Mouse (Mus musculus) kidney, adult 2 months (tissue): Measurements from ENCODE around the gene Gm34653. TPM values are rescaled to one million over a fixed set of nuclear protein-coding genes. Genes with fewer than 3 reads are reported as not detected.
"Not testable (repeated sequence)": the region's sequence is repeated elsewhere in the genome, so short reads cannot be mapped to it uniquely, and the experiment has no call there.

ENCODE experiments used
- DNase-seq: peaks from one replicate; pipeline ENCODE4 v3.0.0; 2021
- H3K27ac ChIP-seq: fragments of 200-500 bp; 2 replicates; pipeline ENCODE4 v1.5.1; 2012; ENCODE audit warnings: low read depth, low read length, control low read depth, inconsistent platforms; ENCODE audit not compliant: insufficient read depth
- H3K27me3 ChIP-seq: fragments of 200-500 bp; replicated peaks from 2 replicates; pipeline ENCODE4 v1.6.1; 2012; ENCODE audit warnings: mild to moderate bottlenecking, moderate library complexity, low read length, inconsistent platforms; ENCODE audit not compliant: control insufficient read depth, insufficient read depth
- H3K36me3 ChIP-seq: fragments of 200-500 bp; 2 replicates; pipeline ENCODE4 v1.6.1; 2012; ENCODE audit warnings: mild to moderate bottlenecking, moderate library complexity, low read length, inconsistent platforms; ENCODE audit not compliant: control insufficient read depth, insufficient read depth
- H3K4me1 ChIP-seq: fragments of 200-500 bp; 2 replicates; pipeline ENCODE4 v1.6.1; 2011; ENCODE audit warnings: low read length; ENCODE audit not compliant: control insufficient read depth, insufficient read depth
- H3K4me3 ChIP-seq: fragments of 200-500 bp; 2 replicates; pipeline ENCODE4 v1.5.1; 2011; ENCODE audit warnings: mild to moderate bottlenecking, low read depth, low read length, control low read depth; ENCODE audit not compliant: insufficient read depth
- CTCF ChIP-seq: fragments of 200-500 bp; conservative IDR thresholded peaks from 2 replicates; pipeline ENCODE4 v1.5.1; 2011; ENCODE audit warnings: low read depth, mild to moderate bottlenecking, control low read depth, low read length, moderate library complexity, mixed read lengths; ENCODE audit not compliant: insufficient read depth, insufficient read length
- POLR2A ChIP-seq: fragments of 200-500 bp; IDR thresholded peaks from one replicate; pipeline ENCODE4 v1.6.1; 2011; ENCODE audit warnings: low read depth, low read length, control low read depth
- WGBS: fragments of 180-500 bp; shearing (Covaris S2); methylation state at CpG from one replicate; pipeline ENCODE4 v1.1.7; 2018; 5-methylcytosine and 5-hydroxymethylcytosine counted together
- polyA plus RNA-seq: library from polyadenylated mRNA; depleted of rRNA; stranded (reverse); fragments of >200 nt; gene quantifications from 2 replicates; pipeline ENCODE4 v1.2.3, GENCODE M21; 2012

Gm34653 gene
- polyA plus RNA-seq, 1 experiment, result not detected

- no peak for TF ChIP-seq CTCF
- no peak for TF ChIP-seq POLR2A
- Histone ChIP-seq H3K27me3 (no peaks in the 10 kb centered on the region), H3K4me1 (peaks cover 26% of the 10 kb centered on the region), H3K4me3 (no peak overlapping the region), H3K27ac (0 out of 2 replicates have a peak overlapping the region, but pooled peaks have one; percentile 36), H3K36me3 (peaks cover 3% of the 10 kb centered on the region; the same call in 1 of the 2 replicates)
- DNase-seq, result peak; percentile 75
- WGBS, result 2% methylated on average over 1 of the region's 1 CpGs
Observed at GRCm38 (mm10) chr2:34804815-34805214, 28.0 kb upstream of the Gm34653 start.

- whole genome bisulfite sequencing, result 60% methylated on average over 10 of the region's 10 CpGs
- no peak for TF ChIP-seq CTCF
- no peak for TF ChIP-seq POLR2A
- H3K27ac ChIP-seq, result no peak overlapping the region
Observed at GRCm38 (mm10) chr2:34805364-34805950, 27.4 kb upstream of the Gm34653 start.

GRCm38 (mm10) chr2:34808057-34808456 lies 24.8 kb upstream of the Gm34653 start:
- Histone ChIP-seq H3K27me3 (no peaks in the 10 kb centered on the region), H3K4me3 (no peak overlapping the region), H3K27ac (no peak overlapping the region), H3K36me3 (peaks cover 7% of the 10 kb centered on the region), H3K4me1 (peaks cover 26% of the 10 kb centered on the region)
- TF ChIP-seq POLR2A (no peak), CTCF (no peak)
- WGBS, result 62% methylated on average over 2 of the region's 2 CpGs
- DNase-seq, result no peak

More at GRCm38 (mm10) chr2:34805364-34805950, 27.4 kb upstream of the Gm34653 start:
- Histone ChIP-seq H3K36me3 (peaks cover 3% of the 10 kb centered on the region; the same call in 1 of the 2 replicates), H3K4me1 (peaks cover 26% of the 10 kb centered on the region), H3K27me3 (no peaks in the 10 kb centered on the region), H3K4me3 (no peak overlapping the region)
- peak; percentile 16 for DNase-seq

DNA sequence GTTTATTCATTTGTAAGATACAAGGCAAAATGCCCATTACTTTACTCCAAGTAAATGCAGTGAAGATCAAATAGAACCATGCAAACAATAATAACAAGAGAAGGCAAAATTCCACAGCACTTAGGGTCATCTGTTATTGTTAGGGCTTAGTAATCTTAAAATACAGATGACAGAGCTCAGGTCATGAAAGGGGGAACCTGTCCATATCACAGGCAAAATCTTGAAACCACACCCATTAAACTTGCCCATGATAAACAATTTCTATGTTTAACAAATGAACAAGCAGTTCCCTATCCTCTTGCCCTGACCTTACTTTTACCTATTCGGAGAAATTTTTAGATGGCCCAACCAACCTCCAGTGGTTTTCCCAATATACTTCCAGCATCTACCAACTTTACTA lies 23.2 kb upstream of the Gm34653 start:
- DNase-seq, result no peak
- no peak overlapping the region for H3K27ac ChIP-seq
- H3K36me3 ChIP-seq, result peaks cover 8% of the 10 kb centered on the region
- H3K27me3 ChIP-seq, result no peaks in the 10 kb centered on the region
- no peak for TF ChIP-seq CTCF
- TF ChIP-seq POLR2A, result no peak
- 94% methylated on average over 1 of the region's 1 CpGs for WGBS
- H3K4me1 ChIP-seq, result peaks cover 21% of the 10 kb centered on the region
- no peak overlapping the region for H3K4me3 ChIP-seq

DNA sequence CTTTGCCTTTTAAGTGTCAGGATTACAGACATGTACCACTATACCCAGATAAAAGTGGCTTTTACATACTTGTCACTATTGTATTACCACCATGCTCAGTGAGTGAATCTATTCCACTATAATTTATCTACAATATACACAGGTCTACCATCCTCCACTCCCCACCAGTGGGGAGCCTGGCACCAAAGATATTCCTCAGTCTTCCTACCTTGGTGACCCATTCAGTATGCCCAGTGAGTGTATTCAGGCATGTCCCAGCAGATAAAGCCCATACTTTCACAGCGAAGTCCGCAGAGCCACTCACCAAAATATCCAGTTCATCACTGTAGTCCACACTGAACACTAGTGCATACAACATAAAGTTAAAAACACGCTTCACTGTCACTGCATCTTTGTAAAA lies 22.0 kb upstream of the Gm34653 start:
- Histone ChIP-seq H3K36me3 (peaks cover 8% of the 10 kb centered on the region), H3K4me1 (peaks cover 13% of the 10 kb centered on the region), H3K4me3 (no peak overlapping the region), H3K27ac (no peak overlapping the region), H3K27me3 (no peaks in the 10 kb centered on the region)
- TF ChIP-seq POLR2A (no peak), CTCF (no peak)
- no peak for DNase-seq
- 88% methylated on average over 3 of the region's 3 CpGs for WGBS

- Histone ChIP-seq H3K4me3 (no peak overlapping the region), H3K27me3 (no peaks in the 10 kb centered on the region), H3K4me1 (peaks cover 5% of the 10 kb centered on the region; the same call in 1 of the 2 replicates), H3K27ac (no peak overlapping the region), H3K36me3 (peaks cover 5% of the 10 kb centered on the region)
- no peak for DNase-seq
- WGBS, result 70% methylated on average over 7 of the region's 7 CpGs
- no peak for TF ChIP-seq CTCF
- no peak for TF ChIP-seq POLR2A
Observed at GRCm38 (mm10) chr2:34812706-34813105, 20.1 kb upstream of the Gm34653 start.

DNA sequence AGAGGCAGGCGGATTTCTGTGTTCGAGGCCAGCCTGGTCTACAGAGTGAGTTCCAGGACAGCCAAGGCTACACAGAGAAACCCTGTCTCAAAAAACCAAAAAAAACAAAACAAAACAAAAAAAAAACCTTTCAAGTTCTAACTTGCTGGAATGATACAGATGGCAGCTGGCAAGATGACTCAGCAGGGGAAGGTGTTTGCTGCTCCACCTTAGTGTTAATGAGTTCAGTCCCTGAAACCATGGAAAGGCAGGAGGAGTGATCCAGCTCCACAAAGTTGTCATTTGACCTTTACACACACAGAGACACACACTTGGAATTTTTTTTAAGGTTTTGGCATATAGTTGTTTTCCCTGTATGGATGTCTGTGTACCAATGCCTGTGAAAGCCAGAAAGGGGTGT lies 16.9 kb upstream of the Gm34653 start:
- 93% methylated on average over 2 of the region's 2 CpGs for WGBS
- not testable (repeated sequence) for H3K27ac ChIP-seq, H3K4me3 ChIP-seq, DNase-seq, H3K4me1 ChIP-seq, H3K36me3 ChIP-seq, H3K27me3 ChIP-seq

GRCm38 (mm10) chr2:34818492-34818891 lies 14.3 kb upstream of the Gm34653 start:
- H3K4me1 ChIP-seq, result no peaks in the 10 kb centered on the region
- no peak overlapping the region for H3K4me3 ChIP-seq
- peaks cover 4% of the 10 kb centered on the region for H3K36me3 ChIP-seq
- DNase-seq, result no peak
- 96% methylated on average over 2 of the region's 2 CpGs for WGBS
- H3K27me3 ChIP-seq, result no peaks in the 10 kb centered on the region
- TF ChIP-seq POLR2A (no peak), CTCF (no peak)
- H3K27ac ChIP-seq, result no peak overlapping the region
